Comparison of ENCODE assay signal across 27 mouse cellular contexts in genomic region chr3:152243304-152243703, GRCm38 (mm10). TPM values are rescaled to one million over a fixed set of nuclear protein-coding genes. Genes with fewer than 3 reads are reported as not detected.
"Had no signal": no experiment of that assay in that cellular context is flagged by ENCODE, and none has a peak within 500 bp of the region (broad histone marks: within the 10 kb centered on the region; RNA-seq: fewer than 3 reads in every experiment).

No protein-coding gene starts in this region.

- H3K27ac ChIP-seq: gastrocnemius, adult 2 months; heart, embryonic 13.5 days; heart, embryonic 15.5 days; hindbrain, embryonic 10.5 days; hindbrain, embryonic 12.5 days; hindbrain, embryonic 14.5 days; intestine, embryonic 15.5 days; layer of hippocampus, adult 2 months; left cerebral cortex, adult 2 months; limb, embryonic 10.5 days; limb, embryonic 12.5 days had no signal

- H3K4me1 ChIP-seq: heart, embryonic 13.5 days; heart, embryonic 15.5 days; hindbrain, embryonic 10.5 days; hindbrain, embryonic 12.5 days; intestine, embryonic 15.5 days; limb, embryonic 10.5 days; limb, embryonic 12.5 days had no signal

- H3K9ac ChIP-seq: heart, embryonic 13.5 days; heart, embryonic 15.5 days; hindbrain, embryonic 12.5 days; hindbrain, embryonic 14.5 days; intestine, embryonic 15.5 days; limb, embryonic 12.5 days had no signal

- H3K27me3 ChIP-seq: heart, embryonic 13.5 days; heart, embryonic 15.5 days; hindbrain, embryonic 12.5 days; intestine, embryonic 15.5 days; limb, embryonic 12.5 days had no signal

- H3K9me3 ChIP-seq: heart, embryonic 13.5 days; heart, embryonic 15.5 days; hindbrain, embryonic 10.5 days; hindbrain, embryonic 12.5 days; intestine, embryonic 15.5 days; limb, embryonic 10.5 days; limb, embryonic 12.5 days had no signal

- H3K4me2 ChIP-seq: heart, embryonic 11.5 days; heart, embryonic 13.5 days; heart, embryonic 15.5 days; hindbrain, embryonic 12.5 days; hindbrain, embryonic 14.5 days; intestine, embryonic 15.5 days; limb, embryonic 12.5 days had no signal

- ATAC-seq: hindbrain, embryonic 16.5 days; inflammation-experienced regulatory T-cells, adult 6 months; intestine, embryonic 15.5 days; intestine, postnatal 0 days had no signal

- H3K4me3 ChIP-seq: gastrocnemius, adult 2 months; heart, embryonic 13.5 days; heart, embryonic 15.5 days; hindbrain, embryonic 10.5 days; hindbrain, embryonic 12.5 days; intestine, embryonic 15.5 days; layer of hippocampus, adult 2 months; left cerebral cortex, adult 2 months; limb, embryonic 10.5 days; limb, embryonic 12.5 days had no signal

- DNase-seq: gastrocnemius, adult 2 months; gastrocnemius, postnatal 10 days; gastrocnemius, postnatal 25 days; heart, adult 18-20 months; heart, postnatal 10 days; heart, postnatal 4 days; kidney, adult 18-20 months; kidney, adult 8-10 months; kidney, postnatal 10 days; kidney, postnatal 25 days; kidney, postnatal 4 days; liver had no signal

RNA-seq across cellular contexts. Expression of gene Nexn, which starts 22.8 kb away (rescaled TPM):
- total RNA-seq: granulocyte monocyte progenitor cell, adult 5-6 weeks had no signal
